Mouse (Mus musculus) kidney, adult 8-10 months (tissue): ENCODE data around the gene Tctn1.
A peak's percentile ranks its signal among the peaks of the same experiment; 100 is the strongest.

Experiments used
- DNase-seq, 2 experiments: peaks; one replicate each; pipeline ENCODE4 v3.0.0; 2022

The Tctn1 gene

GRCm38 (mm10) chr5:122263933-122264905 is at the start of gene Tctn1:
Gene Tctn1 (minus strand): TSS chr5:122264460.
- DNase-seq: peak; percentile 84 to 85

- DNase-seq: peak in 1 of 2 experiments; percentile 59
Measured at GRCm38 (mm10) chr5:122312942-122313684, 48.9 kb upstream of the Tctn1 start.

DNA sequence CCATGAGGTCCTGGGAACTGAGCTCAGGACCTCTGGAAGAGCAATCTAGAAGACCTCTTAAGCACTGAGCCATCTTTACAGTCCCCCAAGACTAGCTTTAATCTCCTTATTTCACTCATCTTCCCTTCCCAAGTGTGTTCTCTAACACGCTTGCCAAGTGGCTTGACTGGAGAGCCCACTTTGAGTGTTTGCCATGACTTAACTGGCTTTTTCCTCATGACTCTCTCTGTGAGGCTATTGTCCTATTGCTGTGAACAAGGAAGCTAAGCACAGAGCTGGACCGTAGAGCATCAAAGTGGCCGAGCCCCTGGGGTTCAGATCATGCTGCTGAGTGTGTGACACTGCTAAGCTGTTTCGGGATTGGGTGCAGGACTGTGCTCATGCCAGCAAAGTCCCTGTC is 48.1 kb upstream of the Tctn1 start:
- no peak for DNase-seq

DNA sequence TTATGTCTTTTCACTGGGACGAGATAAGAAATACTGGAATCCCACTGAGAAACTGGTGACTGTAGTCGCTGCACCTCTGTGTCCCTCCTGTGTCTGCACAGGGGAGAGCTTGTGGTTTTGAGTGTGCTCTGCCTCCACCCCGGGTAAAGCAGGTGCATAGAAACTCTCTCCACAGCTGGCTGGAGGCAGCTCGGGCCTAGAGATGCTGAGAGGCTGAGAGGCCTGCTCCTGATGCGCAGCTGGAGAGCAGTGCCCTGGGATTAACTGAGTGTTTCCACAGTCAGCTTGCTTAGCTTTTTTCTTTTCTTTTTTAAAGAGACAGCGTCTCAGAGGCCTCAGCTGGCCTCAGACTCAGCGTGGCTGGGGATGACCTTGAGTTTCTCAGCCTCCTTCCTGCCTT is 47.4 kb upstream of the Tctn1 start:
- DNase-seq: no peak

- DNase-seq: no peak
Measured at GRCm38 (mm10) chr5:122310699-122311098, 46.4 kb upstream of the Tctn1 start.

DNA sequence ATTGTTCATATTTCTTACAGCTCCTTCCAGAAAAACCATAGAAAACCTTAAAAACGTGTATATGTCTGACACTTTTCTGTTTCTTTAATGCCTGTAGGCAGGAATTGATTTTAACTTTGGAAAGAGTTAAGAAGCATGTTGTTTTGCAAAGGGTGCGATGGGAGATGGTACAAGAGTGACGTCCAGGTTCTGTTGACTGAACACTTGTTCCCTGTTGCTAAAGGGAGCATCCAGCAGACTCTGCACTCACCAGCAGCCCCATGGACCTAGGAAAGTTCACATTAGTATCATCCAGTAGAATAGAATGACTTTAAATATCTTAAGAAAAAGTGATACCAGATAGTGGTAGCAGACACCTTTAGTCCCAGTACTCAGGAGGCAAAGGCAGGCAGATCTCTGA is 42.3 kb upstream of the Tctn1 start:
- no peak for DNase-seq

DNA sequence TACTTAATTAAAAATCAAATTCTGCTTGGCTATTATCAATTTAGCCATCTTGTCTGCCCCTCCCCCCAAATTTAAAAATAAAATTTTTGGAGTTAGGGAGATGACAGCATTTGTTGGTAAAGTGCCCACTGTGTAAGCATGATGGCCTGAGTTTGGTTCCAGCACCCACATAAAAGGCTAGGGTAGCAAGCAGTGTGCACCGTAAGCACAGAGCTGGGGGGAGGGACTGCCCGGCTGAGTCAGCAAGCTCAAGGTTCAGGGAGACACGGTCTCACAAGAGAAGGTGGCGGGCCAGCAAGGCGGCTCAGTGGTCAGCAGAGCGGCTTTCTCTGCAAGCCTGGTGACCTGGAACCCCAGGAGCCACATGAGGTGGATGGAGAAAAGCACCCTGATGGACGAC is 41.2 kb upstream of the Tctn1 start:
- DNase-seq: peak; percentile 76 to 82

- no peak for DNase-seq
Measured at GRCm38 (mm10) chr5:122304541-122304940, 40.3 kb upstream of the Tctn1 start.

- no peak for DNase-seq
Measured at GRCm38 (mm10) chr5:122303937-122304336, 39.7 kb upstream of the Tctn1 start.

- DNase-seq: no peak
Measured at GRCm38 (mm10) chr5:122302810-122303745, 38.8 kb upstream of the Tctn1 start.

- DNase-seq: no peak
Measured at GRCm38 (mm10) chr5:122300071-122300518, 35.8 kb upstream of the Tctn1 start.

GRCm38 (mm10) chr5:122295113-122295935 is 31.1 kb upstream of the Tctn1 start:
- no peak for DNase-seq

- DNase-seq: no peak
Measured at GRCm38 (mm10) chr5:122294219-122294735, 30.0 kb upstream of the Tctn1 start.

DNA sequence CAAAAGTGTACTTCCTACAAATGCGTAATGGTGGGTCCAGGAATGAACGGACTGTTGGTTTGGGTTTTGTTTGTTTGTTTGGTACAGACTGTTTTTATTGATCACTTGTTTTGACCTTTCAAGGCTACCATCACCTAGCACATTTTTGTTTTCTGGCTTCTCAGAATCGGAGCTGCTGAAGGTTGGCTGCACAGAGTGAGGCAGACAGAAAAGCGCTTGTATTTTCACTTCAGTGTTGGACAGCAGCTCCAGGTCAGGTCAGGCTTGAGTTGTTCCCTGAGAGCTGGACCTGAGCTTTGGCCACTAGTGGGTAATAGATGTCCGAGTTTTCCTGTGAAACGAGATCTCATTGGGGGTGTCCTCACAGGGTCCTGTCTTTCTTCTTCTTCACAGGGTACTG is 28.9 kb upstream of the Tctn1 start:
- DNase-seq: no peak

- DNase-seq: peak in 1 of 2 experiments; percentile 40
Measured at GRCm38 (mm10) chr5:122291553-122292339, 27.5 kb upstream of the Tctn1 start.

- DNase-seq: no peak
Measured at GRCm38 (mm10) chr5:122291149-122291548, 26.9 kb upstream of the Tctn1 start.

GRCm38 (mm10) chr5:122288147-122288811 is 24.0 kb upstream of the Tctn1 start:
- DNase-seq: no peak

- no peak for DNase-seq
Measured at GRCm38 (mm10) chr5:122287026-122287425, 22.8 kb upstream of the Tctn1 start.

GRCm38 (mm10) chr5:122286191-122286590 is 21.9 kb upstream of the Tctn1 start:
- no peak for DNase-seq

- no peak for DNase-seq
Measured at GRCm38 (mm10) chr5:122285767-122286150, 21.5 kb upstream of the Tctn1 start.
